Mouse (Mus musculus): ENCODE data around the gene C1ql4. TPM values are rescaled to one million over a fixed set of nuclear protein-coding genes. Genes with fewer than 3 reads are reported as not detected.
"Not testable (repeated sequence)": the region's sequence is repeated elsewhere in the genome, so short reads cannot be mapped to it uniquely, and the experiment has no call there.

The C1ql4 gene
- total RNA-seq, 1 experiment from 2014 or later, result not detected

- ATAC-seq (replicated peaks; ENCODE audit: insufficient number of reproducible peaks, low FRiP score, low TSS enrichment, poor library complexity, severe bottlenecking), result no peak
These were observed 5.3 kb downstream of the C1ql4 start for GRCm38 (mm10) chr15:99082322-99082721.

GRCm38 (mm10) chr15:99079804-99080203 lies 7.8 kb downstream of the C1ql4 start:
- ATAC-seq (replicated peaks; ENCODE audit: insufficient number of reproducible peaks, low FRiP score, low TSS enrichment, poor library complexity, severe bottlenecking), result no peak

GRCm38 (mm10) chr15:99078181-99078910 lies 9.3 kb downstream of the C1ql4 start:
- no peak for ATAC-seq (replicated peaks; ENCODE audit: insufficient number of reproducible peaks, low FRiP score, low TSS enrichment, poor library complexity, severe bottlenecking)

GRCm38 (mm10) chr15:99076011-99076410 lies 11.6 kb downstream of the C1ql4 start:
- not testable (repeated sequence) for ATAC-seq (replicated peaks; ENCODE audit: insufficient number of reproducible peaks, low FRiP score, low TSS enrichment, poor library complexity, severe bottlenecking)

- peak; percentile 98 for ATAC-seq (replicated peaks; ENCODE audit: insufficient number of reproducible peaks, low FRiP score, low TSS enrichment, poor library complexity, severe bottlenecking)
These were observed 12.8 kb downstream of the C1ql4 start for GRCm38 (mm10) chr15:99074600-99075333.

- ATAC-seq (replicated peaks; ENCODE audit: insufficient number of reproducible peaks, low FRiP score, low TSS enrichment, poor library complexity, severe bottlenecking), result no peak
These were observed 13.5 kb downstream of the C1ql4 start, which contains the start of gene Troap for GRCm38 (mm10) chr15:99074019-99074599. Gene Troap, plus strand, starts transcription at chr15:99074575.

- no peak for ATAC-seq (replicated peaks; ENCODE audit: insufficient number of reproducible peaks, low FRiP score, low TSS enrichment, poor library complexity, severe bottlenecking)
These were observed 15.6 kb downstream of the C1ql4 start for GRCm38 (mm10) chr15:99071988-99072387.

GRCm38 (mm10) chr15:99065557-99066165 lies 22.0 kb downstream of the C1ql4 start:
- ATAC-seq (replicated peaks; ENCODE audit: insufficient number of reproducible peaks, low FRiP score, low TSS enrichment, poor library complexity, severe bottlenecking), result no peak

- no peak for ATAC-seq (replicated peaks; ENCODE audit: insufficient number of reproducible peaks, low FRiP score, low TSS enrichment, poor library complexity, severe bottlenecking)
These were observed 31.3 kb downstream of the C1ql4 start for GRCm38 (mm10) chr15:99056332-99056731.

- peak; percentile 18; the same call in 1 of the 2 replicates for ATAC-seq (replicated peaks; ENCODE audit: insufficient number of reproducible peaks, low FRiP score, low TSS enrichment, poor library complexity, severe bottlenecking)
These were observed 32.1 kb downstream of the C1ql4 start for GRCm38 (mm10) chr15:99055511-99055961.

GRCm38 (mm10) chr15:99055040-99055439 lies 32.6 kb downstream of the C1ql4 start, which contains the start of gene Prph:
Gene Prph, plus strand, starts transcription at chr15:99055174.
- ATAC-seq (replicated peaks; ENCODE audit: insufficient number of reproducible peaks, low FRiP score, low TSS enrichment, poor library complexity, severe bottlenecking), result no peak

GRCm38 (mm10) chr15:99053373-99053772 lies 34.2 kb downstream of the C1ql4 start:
- ATAC-seq (replicated peaks; ENCODE audit: insufficient number of reproducible peaks, low FRiP score, low TSS enrichment, poor library complexity, severe bottlenecking), result no peak

GRCm38 (mm10) chr15:99049473-99050253 lies 38.0 kb downstream of the C1ql4 start:
- ATAC-seq (replicated peaks; ENCODE audit: insufficient number of reproducible peaks, low FRiP score, low TSS enrichment, poor library complexity, severe bottlenecking), result peak; percentile 61; the same call in 1 of the 2 replicates

GRCm38 (mm10) chr15:99045734-99046133 lies 41.9 kb downstream of the C1ql4 start:
- not testable (repeated sequence) for ATAC-seq (replicated peaks; ENCODE audit: insufficient number of reproducible peaks, low FRiP score, low TSS enrichment, poor library complexity, severe bottlenecking)

- no peak for ATAC-seq (replicated peaks; ENCODE audit: insufficient number of reproducible peaks, low FRiP score, low TSS enrichment, poor library complexity, severe bottlenecking)
These were observed 42.8 kb downstream of the C1ql4 start for GRCm38 (mm10) chr15:99044854-99045253.

- ATAC-seq (replicated peaks; ENCODE audit: insufficient number of reproducible peaks, low FRiP score, low TSS enrichment, poor library complexity, severe bottlenecking), result no peak
These were observed 45.3 kb downstream of the C1ql4 start for GRCm38 (mm10) chr15:99042334-99042733.

- ATAC-seq (replicated peaks; ENCODE audit: insufficient number of reproducible peaks, low FRiP score, low TSS enrichment, poor library complexity, severe bottlenecking), result no peak
These were observed 46.4 kb downstream of the C1ql4 start for GRCm38 (mm10) chr15:99040920-99041856.
